Mouse (Mus musculus) ES-E14 (cell line): ENCODE measurements around the gene Cbfa2t2.

Source experiments
- CHD2 ChIP-seq: IDR thresholded peaks from 2 replicates; pipeline ENCODE4 v1.6.1; 2014; ENCODE audit warnings: mild to moderate bottlenecking, low read depth, low read length, inconsistent platforms
- MAFK ChIP-seq: IDR thresholded peaks from 2 replicates; pipeline ENCODE4 v1.6.1; 2014; ENCODE audit warnings: mild to moderate bottlenecking, low read depth, low read length, inconsistent platforms; ENCODE audit not compliant: insufficient read depth
- ZC3H11A ChIP-seq: IDR thresholded peaks from 2 replicates; pipeline ENCODE4 v1.6.1; 2012; ENCODE audit warnings: low read depth, mild to moderate bottlenecking, inconsistent platforms, low read length, borderline replicate concordance

DNA sequence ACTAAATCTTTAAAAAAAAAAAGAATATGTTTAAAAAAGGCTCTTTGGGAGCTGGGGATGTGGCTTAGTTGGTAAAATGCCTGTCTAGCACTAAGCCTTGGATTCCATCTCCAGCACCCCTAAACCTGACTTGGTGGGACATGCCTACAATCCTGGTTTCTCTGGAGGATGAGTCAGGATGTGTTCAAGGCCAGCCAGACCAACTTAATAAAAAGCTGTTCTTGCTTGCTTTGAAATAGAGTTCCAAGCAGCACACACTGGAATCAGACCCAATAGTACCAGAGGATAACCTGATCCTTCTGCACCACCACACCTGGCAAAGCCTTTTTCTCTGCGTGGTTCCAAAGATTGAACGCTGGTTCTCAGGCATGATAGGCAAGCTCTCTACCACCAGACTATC, 5.7 kb upstream of the Cbfa2t2 start:
- TF ChIP-seq ZC3H11A, result no peak
- TF ChIP-seq MAFK, result no peak
- TF ChIP-seq CHD2, result no peak
